21 mouse cellular contexts compared by ENCODE assay signal in the genomic region with DNA sequence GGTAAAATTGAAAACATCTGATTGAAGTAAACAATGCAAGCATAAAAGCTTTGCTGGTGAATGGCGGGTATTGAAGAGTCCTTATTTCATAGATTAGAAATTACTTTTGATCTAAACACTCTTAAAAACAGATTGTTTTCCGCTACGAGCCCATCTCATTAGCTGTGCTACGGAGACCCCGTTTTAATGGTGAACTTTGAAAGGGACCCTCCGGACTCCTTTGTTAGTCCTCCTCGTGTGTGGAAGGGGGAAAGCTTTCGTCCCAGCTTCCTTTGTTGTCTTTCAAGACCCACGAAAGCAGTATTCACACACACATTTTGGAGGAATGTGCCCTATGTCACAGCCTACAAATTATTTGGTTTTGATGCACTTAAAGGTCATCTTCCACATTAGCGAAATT. TPM values are rescaled to one million over a fixed set of nuclear protein-coding genes. Genes with fewer than 3 reads are reported as not detected.
A peak's percentile ranks its signal among the peaks of the same experiment; 100 is the strongest.
DNase-seq lines count a peak whose midpoint lies in the region; ATAC-seq lines count a peak whose summit lies in the region.
"Had no signal": no experiment of that assay in that cellular context is flagged by ENCODE, and none has a peak within 500 bp of the region (broad histone marks: within the 10 kb centered on the region; RNA-seq: fewer than 3 reads in every experiment).

No protein-coding gene starts in this region.

- H3K9ac ChIP-seq in neural tube, embryonic 11.5 days (ENCODE audit: low read length) = peak overlapping the region; percentile 20; the same call in 1 of the 2 replicates
- 0 out of 2 replicates have a peak overlapping the region, but pooled peaks have one; percentile 16 for H3K9ac ChIP-seq in embryonic facial prominence, embryonic 14.5 days (ENCODE audit: low read depth, low read length)
- H3K9ac ChIP-seq in midbrain, embryonic 13.5 days (replicated peaks) = no peak overlapping the region
- H3K9ac ChIP-seq: embryonic facial prominence, embryonic 15.5 days; hindbrain, embryonic 13.5 days; limb, embryonic 15.5 days; liver, embryonic 15.5 days; midbrain, embryonic 12.5 days had no signal

- no peak for DNase-seq in neural tube, embryonic 11.5 days (ENCODE audit: low spot score)
- no peak for DNase-seq in neural tube, embryonic 10.5 days (ENCODE audit: extremely low spot score, low spot score)
- DNase-seq in embryonic facial prominence, embryonic 14.5 days (ENCODE audit: low spot score) = no peak
- DNase-seq in limb, embryonic 10.5 days (ENCODE audit: low spot score) = no peak
- DNase-seq in right cerebral cortex, postnatal 36 days (ENCODE audit: low spot score in 2 of 2) = no peak
- no peak for DNase-seq in adrenal gland, adult 8-10 months
- DNase-seq: adrenal gland, postnatal 14 days; cerebellum, adult 11 months; cerebellum, postnatal 14 days; kidney, adult 8-10 months; kidney, postnatal 14 days had no signal

- H3K4me3 ChIP-seq in neural tube, embryonic 11.5 days (ENCODE audit: low read depth, low read length) = no peak overlapping the region
- H3K4me3 ChIP-seq in embryonic facial prominence, embryonic 14.5 days (ENCODE audit: low read depth, low read length) = no peak overlapping the region
- H3K4me3 ChIP-seq in limb, embryonic 10.5 days = no peak overlapping the region
- H3K4me3 ChIP-seq in midbrain, embryonic 13.5 days (replicated peaks) = no peak overlapping the region
- H3K4me3 ChIP-seq: embryonic facial prominence, embryonic 15.5 days; heart, embryonic 10.5 days; hindbrain, embryonic 13.5 days; limb, embryonic 15.5 days; liver, embryonic 15.5 days; midbrain, embryonic 12.5 days had no signal

- peaks cover 13% of the 10 kb centered on the region; the same call in 1 of the 2 replicates for H3K4me1 ChIP-seq in neural tube, embryonic 11.5 days (ENCODE audit: control insufficient read depth, insufficient read depth, low read length)
- peaks cover 62% of the 10 kb centered on the region for H3K4me1 ChIP-seq in embryonic facial prominence, embryonic 14.5 days (ENCODE audit: control insufficient read depth, insufficient read depth, low read length)
- H3K4me1 ChIP-seq in limb, embryonic 10.5 days = peaks cover 87% of the 10 kb centered on the region
- H3K4me1 ChIP-seq in midbrain, embryonic 13.5 days (replicated peaks) = peaks cover 9% of the 10 kb centered on the region; the same call in 1 of the 2 replicates

- H3K27me3 ChIP-seq in neural tube, embryonic 11.5 days (ENCODE audit: control insufficient read depth, insufficient read depth, low read length) = no peaks in the 10 kb centered on the region
- no peaks in the 10 kb centered on the region for H3K27me3 ChIP-seq in embryonic facial prominence, embryonic 14.5 days (replicated peaks; ENCODE audit: control insufficient read depth, insufficient read depth, low read length)
- no peaks in the 10 kb centered on the region for H3K27me3 ChIP-seq in limb, embryonic 10.5 days (ENCODE audit: low read depth, poor library complexity, severe bottlenecking)
- no peaks in the 10 kb centered on the region for H3K27me3 ChIP-seq in midbrain, embryonic 13.5 days
- H3K27me3 ChIP-seq: embryonic facial prominence, embryonic 15.5 days; hindbrain, embryonic 13.5 days; limb, embryonic 15.5 days; liver, embryonic 15.5 days; Patski had no signal

- H3K4me2 ChIP-seq in neural tube, embryonic 11.5 days (ENCODE audit: low read depth) = no peak overlapping the region
- peak overlapping the region; percentile 11; the same call in 1 of the 2 replicates for H3K4me2 ChIP-seq in embryonic facial prominence, embryonic 14.5 days (ENCODE audit: low read depth, low read length)
- H3K4me2 ChIP-seq in midbrain, embryonic 13.5 days (replicated peaks) = no peak overlapping the region
- H3K4me2 ChIP-seq: embryonic facial prominence, embryonic 15.5 days; hindbrain, embryonic 13.5 days; limb, embryonic 15.5 days; liver, embryonic 15.5 days; midbrain, embryonic 12.5 days had no signal

- H3K27ac ChIP-seq in neural tube, embryonic 11.5 days (ENCODE audit: low read depth, low read length) = no peak overlapping the region
- 0 out of 2 replicates have a peak overlapping the region, but pooled peaks have one; percentile 13 for H3K27ac ChIP-seq in embryonic facial prominence, embryonic 14.5 days (replicated peaks; ENCODE audit: low read depth, low read length)
- H3K27ac ChIP-seq in limb, embryonic 10.5 days = peak overlapping the region; percentile 85
- H3K27ac ChIP-seq in midbrain, embryonic 13.5 days = no peak overlapping the region
- H3K27ac ChIP-seq: embryonic facial prominence, embryonic 15.5 days; heart, embryonic 10.5 days; hindbrain, embryonic 13.5 days; limb, embryonic 15.5 days; liver, embryonic 15.5 days; midbrain, embryonic 12.5 days; stomach, postnatal 0 days had no signal

- ATAC-seq in neural tube, embryonic 11.5 days (ENCODE audit: insufficient read depth, low FRiP score, low TSS enrichment) = no peak
- no peak for ATAC-seq in embryonic facial prominence, embryonic 14.5 days (ENCODE audit: low read depth)
- no peak for ATAC-seq in midbrain, embryonic 13.5 days
- ATAC-seq: inflammation-experienced regulatory T-cells, adult 6 months; Patski had no signal

- WGBS in neural tube, embryonic 11.5 days = 34% methylated on average over 10 of the region's 10 CpGs
- WGBS in embryonic facial prominence, embryonic 14.5 days = 38% methylated on average over 10 of the region's 10 CpGs
- WGBS in limb, embryonic 10.5 days = 55% methylated on average over 10 of the region's 10 CpGs
- 24% methylated on average over 10 of the region's 10 CpGs for WGBS in midbrain, embryonic 13.5 days

- H3K36me3 ChIP-seq in neural tube, embryonic 11.5 days (ENCODE audit: control insufficient read depth, insufficient read depth, low read length) = no peaks in the 10 kb centered on the region
- no peaks in the 10 kb centered on the region for H3K36me3 ChIP-seq in embryonic facial prominence, embryonic 14.5 days (ENCODE audit: control insufficient read depth, insufficient read depth, low read length)
- no peaks in the 10 kb centered on the region for H3K36me3 ChIP-seq in limb, embryonic 10.5 days
- no peaks in the 10 kb centered on the region for H3K36me3 ChIP-seq in midbrain, embryonic 13.5 days
- H3K36me3 ChIP-seq: embryonic facial prominence, embryonic 15.5 days; hindbrain, embryonic 13.5 days; limb, embryonic 15.5 days; liver, embryonic 15.5 days; midbrain, embryonic 12.5 days had no signal

- H3K9me3 ChIP-seq in neural tube, embryonic 11.5 days (ENCODE audit: control insufficient read depth, low read length) = no peaks in the 10 kb centered on the region
- no peaks in the 10 kb centered on the region for H3K9me3 ChIP-seq in embryonic facial prominence, embryonic 14.5 days (ENCODE audit: control insufficient read depth, low read length)
- H3K9me3 ChIP-seq in limb, embryonic 10.5 days (replicated peaks) = no peaks in the 10 kb centered on the region
- H3K9me3 ChIP-seq in midbrain, embryonic 13.5 days = no peaks in the 10 kb centered on the region
- H3K9me3 ChIP-seq: embryonic facial prominence, embryonic 15.5 days; heart, embryonic 10.5 days; hindbrain, embryonic 13.5 days; limb, embryonic 15.5 days; liver, embryonic 15.5 days; midbrain, embryonic 12.5 days had no signal

RNA-seq across cellular contexts. Expression of gene Msrb3, which starts 44.6 kb away (rescaled TPM):
- 5.1 and 5.2 TPM in 2 replicates for polyA plus RNA-seq in neural tube, embryonic 11.5 days (2014; fragmentation: Nextera tagmentation; extraction: Ambion mirVana)
- 10.1 and 13.6 TPM in 2 replicates for polyA plus RNA-seq in embryonic facial prominence, embryonic 14.5 days (2014; fragmentation: Nextera tagmentation; extraction: Ambion mirVana)
- polyA plus RNA-seq in limb, embryonic 10.5 days (2016; fragmentation: Nextera tagmentation; extraction: Ambion mirVana) = 5.4 and 7.2 TPM in 2 replicates
- 10 to 100 TPM; 50.2 to 86.6 (median 67.3) TPM for total RNA-seq in adrenal gland, adult 8-10 months (2022)
- polyA plus RNA-seq in midbrain, embryonic 13.5 days (2015; fragmentation: Nextera tagmentation; extraction: Ambion mirVana) = 0.80 and 2.0 TPM in 2 replicates

Comparison
In these comparisons a context has a peak if more than half of its experiments do, and no peak if none do; other contexts are left out.
1. H3K27ac ChIP-seq: peak in embryonic facial prominence, embryonic 14.5 days (single experiment) and limb, embryonic 10.5 days (single experiment); none in neural tube, embryonic 11.5 days (single experiment) and midbrain, embryonic 13.5 days (single experiment).